Mouse (Mus musculus) liver, adult 2 months (tissue): Measurements from ENCODE around the gene Gm20696.

Experiments used
- CTCF ChIP-seq: fragments of 200-500 bp; IDR thresholded peaks from 2 replicates; pipeline ENCODE4 v1.5.1; 2011; ENCODE audit warnings: low read depth, low read length, control low read depth
- POLR2A ChIP-seq: fragments of 200-500 bp; IDR thresholded peaks from 2 replicates; pipeline ENCODE4 v1.6.1; 2011; ENCODE audit warnings: low read length, control low read depth; ENCODE audit not compliant: insufficient read depth; ENCODE audit errors: extremely low read depth

DNA sequence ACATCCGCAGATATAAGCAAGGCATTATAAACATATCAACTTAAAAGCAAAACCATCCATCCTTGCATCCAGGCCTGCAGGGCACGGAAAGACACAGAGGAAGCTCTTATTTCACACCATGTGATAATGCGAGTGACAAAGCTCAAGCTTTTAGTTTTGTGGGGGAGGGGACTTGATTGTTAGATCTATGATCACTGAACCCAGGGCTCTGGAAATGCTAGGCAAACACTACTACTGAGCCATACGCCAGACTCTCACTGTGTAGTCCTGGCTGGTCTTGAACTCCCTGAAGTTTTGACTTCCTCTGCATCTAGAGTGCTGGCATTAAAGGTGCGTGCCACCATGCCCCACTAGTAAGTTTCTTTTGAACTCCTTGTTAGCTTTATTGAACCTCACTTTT lies 408.3 kb downstream of the Gm20696 start:
- TF ChIP-seq POLR2A, result no peak
- TF ChIP-seq CTCF, result no peak
